In the genomic region with DNA sequence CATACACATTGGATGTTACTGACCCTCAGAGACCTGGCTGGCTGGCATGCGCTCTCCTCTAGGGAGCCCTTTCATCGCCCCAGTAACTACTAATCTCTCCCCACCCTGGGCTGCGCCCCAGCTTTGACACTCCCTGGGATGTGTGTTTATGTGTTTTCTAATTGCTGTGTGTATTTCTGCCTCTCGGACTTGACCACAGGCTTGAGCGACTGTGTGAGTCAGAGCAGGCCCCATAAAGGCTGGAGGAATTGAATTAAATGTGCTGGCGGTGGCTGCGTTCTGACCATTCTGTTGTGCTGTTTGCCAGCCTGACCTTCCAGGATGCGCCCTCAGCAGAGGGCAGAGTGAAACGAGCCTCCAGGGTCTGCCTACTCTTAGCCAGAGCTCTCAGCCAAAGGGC, we compare ENCODE assay signal across 29 mouse cellular contexts.
A peak's percentile ranks its signal among the peaks of the same experiment; 100 is the strongest.
DNase-seq lines count a peak whose midpoint lies in the region; ATAC-seq and TF ChIP-seq lines count a peak whose summit lies in the region.
"Had no signal": no experiment of that assay in that cellular context is flagged by ENCODE, and none has a peak within 500 bp of the region (broad histone marks: within the 10 kb centered on the region; RNA-seq: fewer than 3 reads in every experiment).

No protein-coding gene starts in this region.

- H3K4me1 ChIP-seq in midbrain, embryonic 14.5 days (ENCODE audit: control insufficient read depth, insufficient read depth, low read length) = peaks cover 21% of the 10 kb centered on the region
- H3K4me1 ChIP-seq in midbrain, embryonic 11.5 days (ENCODE audit: control insufficient read depth, insufficient read depth, low read length) = peaks cover 9% of the 10 kb centered on the region
- H3K4me1 ChIP-seq in ES-E14 (ENCODE audit: control insufficient read depth in 2 of 2, insufficient read depth in 2 of 2, low read length in 2 of 2, poor library complexity in 1 of 2) = peaks cover 29 to 75% of the 10 kb centered on the region in 2 experiments
- no peaks in the 10 kb centered on the region for H3K4me1 ChIP-seq in stomach, postnatal 0 days (replicated peaks; ENCODE audit: control insufficient read depth, insufficient read depth)
- H3K4me1 ChIP-seq: heart, embryonic 15.5 days; stomach, embryonic 15.5 days had no signal

- in situ Hi-C loops in ES-E14 (cut with MboI; ENCODE audit: low sequenced_read_pairs in 2 of 2, unreplicated experiment in 2 of 2) = no loop called here
- in situ Hi-C loops in Patski (cut with MboI; ENCODE audit: low pct_unique_long_range_greater_than_20kb) = loop anchor here (10.0 kb wide), 1 partner anchor 347 kb away; no protein-coding TSS in a partner anchor

- H3K27ac ChIP-seq in midbrain, embryonic 14.5 days (replicated peaks; ENCODE audit: low read depth, low read length) = no peak overlapping the region
- no peak overlapping the region for H3K27ac ChIP-seq in midbrain, embryonic 11.5 days (ENCODE audit: low read depth, low read length)
- peak overlapping the region; percentile 87 for H3K27ac ChIP-seq in ES-E14 (ENCODE audit: insufficient read depth, low read depth, low read length, poor library complexity, severe bottlenecking)
- no peak overlapping the region for H3K27ac ChIP-seq in stomach, postnatal 0 days (replicated peaks)
- H3K27ac ChIP-seq: heart, embryonic 15.5 days; hindbrain, embryonic 13.5 days; layer of hippocampus, adult 2 months; limb, embryonic 13.5 days; midbrain, embryonic 15.5 days; neural tube, embryonic 12.5 days; stomach, embryonic 15.5 days had no signal

- CTCF ChIA-PET in Patski (lab: Charles Lee) = no interaction called here

- no peaks in the 10 kb centered on the region for H3K9me3 ChIP-seq in midbrain, embryonic 14.5 days (ENCODE audit: control insufficient read depth, low read length)
- H3K9me3 ChIP-seq in midbrain, embryonic 11.5 days (ENCODE audit: control insufficient read depth, low read length) = no peaks in the 10 kb centered on the region
- no peaks in the 10 kb centered on the region for H3K9me3 ChIP-seq in ES-E14 (ENCODE audit: control insufficient read depth, insufficient read depth, low read depth, low read length)
- no peaks in the 10 kb centered on the region for H3K9me3 ChIP-seq in stomach, postnatal 0 days (ENCODE audit: control insufficient read depth, low read length)
- H3K9me3 ChIP-seq: heart, embryonic 15.5 days; hindbrain, embryonic 13.5 days; limb, embryonic 13.5 days; megakaryocyte, embryonic 14.5 days; midbrain, embryonic 15.5 days; neural tube, embryonic 12.5 days; stomach, embryonic 15.5 days had no signal

- no peak for TF ChIP-seq EP300 in stomach, postnatal 0 days (optimal IDR thresholded peaks at IDR 0.05)

- 0 out of 2 replicates have a peak overlapping the region, but pooled peaks have one; percentile 12 for H3K9ac ChIP-seq in midbrain, embryonic 14.5 days (replicated peaks; ENCODE audit: low read length)
- H3K9ac ChIP-seq in midbrain, embryonic 11.5 days (ENCODE audit: low read length) = no peak overlapping the region
- no peak overlapping the region for H3K9ac ChIP-seq in ES-E14 (ENCODE audit: insufficient read depth, low read depth, low read length, poor library complexity, severe bottlenecking)
- no peak overlapping the region for H3K9ac ChIP-seq in stomach, postnatal 0 days (ENCODE audit: low read length)
- H3K9ac ChIP-seq: heart, embryonic 15.5 days; hindbrain, embryonic 13.5 days; limb, embryonic 13.5 days; midbrain, embryonic 15.5 days; neural tube, embryonic 12.5 days; stomach, embryonic 15.5 days had no signal

- no peak overlapping the region for H3K4me2 ChIP-seq in midbrain, embryonic 14.5 days (ENCODE audit: low read length)
- no peak overlapping the region for H3K4me2 ChIP-seq in midbrain, embryonic 11.5 days
- no peak overlapping the region for H3K4me2 ChIP-seq in stomach, postnatal 0 days (replicated peaks; ENCODE audit: low read depth)
- H3K4me2 ChIP-seq: heart, embryonic 15.5 days; hindbrain, embryonic 13.5 days; limb, embryonic 13.5 days; liver, embryonic 11.5 days; midbrain, embryonic 15.5 days; neural tube, embryonic 12.5 days; stomach, embryonic 15.5 days had no signal

- POLR2A ChIA-PET in Patski (lab: Charles Lee) = interaction anchor here (0.8 kb wide), 1 partner anchor 94 kb away, joined by 4 read pairs; no protein-coding TSS in a partner anchor

- no peak for ATAC-seq in midbrain, embryonic 14.5 days (ENCODE audit: low FRiP score, low TSS enrichment)
- ATAC-seq in midbrain, embryonic 11.5 days (ENCODE audit: low FRiP score) = no peak
- ATAC-seq in Patski = no peak
- ATAC-seq in stomach, postnatal 0 days (ENCODE audit: low FRiP score, low TSS enrichment) = 0 out of 2 replicates have a peak, but pooled peaks have one; percentile 27
- ATAC-seq in erythroid progenitor cell, adult 5-6 weeks (replicated peaks; ENCODE audit: low FRiP score, poor library complexity, severe bottlenecking) = no peak
- ATAC-seq: forebrain, embryonic 14.5 days; inflammation-experienced regulatory T-cells, adult 6 months; midbrain, embryonic 15.5 days had no signal

- H3K4me3 ChIP-seq in midbrain, embryonic 14.5 days (replicated peaks; ENCODE audit: low read depth, low read length) = no peak overlapping the region
- no peak overlapping the region for H3K4me3 ChIP-seq in midbrain, embryonic 11.5 days (ENCODE audit: low read depth, low read length)
- H3K4me3 ChIP-seq in ES-E14 (ENCODE audit: insufficient read depth in 1 of 2, low read depth in 1 of 2, low read length in 2 of 2, poor library complexity in 1 of 2, severe bottlenecking in 1 of 2) = no peak overlapping the region
- H3K4me3 ChIP-seq in stomach, postnatal 0 days (ENCODE audit: low read depth, low read length) = no peak overlapping the region
- H3K4me3 ChIP-seq: heart, embryonic 15.5 days; hindbrain, embryonic 13.5 days; layer of hippocampus, adult 2 months; limb, embryonic 13.5 days; megakaryocyte, embryonic 14.5 days; midbrain, embryonic 15.5 days; neural tube, embryonic 12.5 days; stomach, embryonic 15.5 days had no signal

- no peaks in the 10 kb centered on the region for H3K27me3 ChIP-seq in midbrain, embryonic 14.5 days (ENCODE audit: control insufficient read depth, insufficient read depth, low read length)
- no peaks in the 10 kb centered on the region for H3K27me3 ChIP-seq in midbrain, embryonic 11.5 days (ENCODE audit: control insufficient read depth, insufficient read depth, low read length)
- H3K27me3 ChIP-seq in Patski = no peaks in the 10 kb centered on the region
- no peaks in the 10 kb centered on the region for H3K27me3 ChIP-seq in stomach, postnatal 0 days (ENCODE audit: control insufficient read depth, insufficient read depth, low read length)
- H3K27me3 ChIP-seq: midbrain, embryonic 15.5 days; stomach, embryonic 15.5 days had no signal

- 43% methylated on average over 9 of the region's 9 CpGs for WGBS in midbrain, embryonic 14.5 days
- WGBS in midbrain, embryonic 11.5 days = 62% methylated on average over 9 of the region's 9 CpGs
- WGBS in stomach, postnatal 0 days = 53% methylated on average over 9 of the region's 9 CpGs

- no peak for TF ChIP-seq CTCF in Patski (IDR thresholded peaks at IDR 0.05)
- no peak for TF ChIP-seq CTCF in stomach, postnatal 0 days (IDR thresholded peaks at IDR 0.05; ENCODE audit: low read depth)

- DNase-seq in midbrain, embryonic 14.5 days = no peak
- DNase-seq in midbrain, embryonic 11.5 days (ENCODE audit: low spot score, missing footprints) = no peak
- DNase-seq in ES-E14 (ENCODE audit: low read depth, low spot score) (no peak), Patski (ENCODE audit: low read depth, low spot score) (peak; percentile 6)
- DNase-seq in stomach, postnatal 0 days (ENCODE audit: low spot score) = no peak
- no peak for DNase-seq in lung, postnatal 14 days
- DNase-seq: adrenal gland, adult 2 months; adrenal gland, postnatal 36 days; cerebellum, adult 18-20 months; cerebellum, postnatal 14 days; gastrocnemius, postnatal 14 days; kidney, adult 11 months; kidney, postnatal 14 days; lung, postnatal 4 days; right cerebral cortex, postnatal 25 days; thymus, adult 18-20 months; thymus, postnatal 36 days had no signal

- H3K36me3 ChIP-seq in midbrain, embryonic 14.5 days (ENCODE audit: control insufficient read depth, insufficient read depth, low read length) = no peaks in the 10 kb centered on the region
- H3K36me3 ChIP-seq in midbrain, embryonic 11.5 days (ENCODE audit: control insufficient read depth, insufficient read depth, low read length) = no peaks in the 10 kb centered on the region
- H3K36me3 ChIP-seq in ES-E14 (ENCODE audit: control insufficient read depth, insufficient read depth, low read length, poor library complexity, severe bottlenecking) = peaks cover 1% of the 10 kb centered on the region; the same call in 1 of the 2 replicates
- H3K36me3 ChIP-seq in stomach, postnatal 0 days (ENCODE audit: control insufficient read depth, insufficient read depth, low read length) = no peaks in the 10 kb centered on the region
- H3K36me3 ChIP-seq: heart, embryonic 15.5 days; hindbrain, embryonic 13.5 days; limb, embryonic 13.5 days; midbrain, embryonic 15.5 days; neural tube, embryonic 12.5 days; stomach, embryonic 15.5 days had no signal

TF ChIP-seq in ES-E14, 5 proteins besides CTCF, POLR2A, EP300 and RAD21:
- TF ChIP-seq CHD2 (IDR thresholded peaks at IDR 0.05; ENCODE audit: low read depth, low read length) (no peak), MAFK (IDR thresholded peaks at IDR 0.05; ENCODE audit: insufficient read depth, low read depth, low read length) (no peak), HCFC1 (IDR thresholded peaks at IDR 0.05; ENCODE audit: borderline replicate concordance, insufficient read depth, low read length) (no peak), ZNF384 (IDR thresholded peaks at IDR 0.05; ENCODE audit: low read depth, low read length) (no peak), ZC3H11A (IDR thresholded peaks at IDR 0.05; ENCODE audit: borderline replicate concordance, low read depth, low read length) (no peak)
TF ChIP-seq in ES-E14: peak in this region for 0.
